Mouse (Mus musculus) gastrocnemius, adult 8-10 months (tissue): ENCODE results near the gene Ass1. TPM values are rescaled to one million over a fixed set of nuclear protein-coding genes. Genes with fewer than 3 reads are reported as not detected.

Experiments
- DNase-seq, 2 experiments: peaks; one replicate each; pipeline ENCODE4 v3.0.0; 2022; ENCODE audit warnings: low spot score in 2 of 2
- total RNA-seq, 4 experiments: library from RNA; stranded (reverse); gene quantifications; 2 replicates each; pipeline ENCODE4 v1.2.4; 2022

The Ass1 gene
- total RNA-seq, 4 experiments from 2014 or later = 2.4 to 4.4 (median 3.3) TPM

DNA sequence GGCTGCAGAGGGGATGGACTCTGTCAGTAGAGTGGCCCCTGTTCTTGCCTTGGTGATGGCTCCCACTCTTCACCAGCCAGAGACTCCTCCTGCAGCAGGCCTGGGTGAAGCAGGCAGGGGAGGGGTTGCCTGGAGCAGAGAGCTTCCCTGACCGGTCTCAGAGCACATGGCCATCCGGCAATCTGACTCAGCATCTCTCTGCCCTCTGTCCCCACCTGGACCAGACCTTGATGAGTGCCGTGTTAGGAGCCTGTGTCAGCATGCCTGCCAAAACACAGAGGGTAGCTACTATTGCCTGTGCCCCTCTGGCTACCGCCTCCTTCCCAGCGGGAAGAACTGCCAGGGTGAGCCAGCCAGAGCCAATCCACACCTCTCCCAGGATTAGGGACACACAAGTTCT is 11.5 kb upstream of the Ass1 start:
- DNase-seq = no peak

- no peak for DNase-seq
Observed at GRCm38 (mm10) chr2:31458989-31459936, 10.7 kb upstream of the Ass1 start.

- no peak for DNase-seq
Observed at GRCm38 (mm10) chr2:31460025-31460571, 9.9 kb upstream of the Ass1 start.

DNA sequence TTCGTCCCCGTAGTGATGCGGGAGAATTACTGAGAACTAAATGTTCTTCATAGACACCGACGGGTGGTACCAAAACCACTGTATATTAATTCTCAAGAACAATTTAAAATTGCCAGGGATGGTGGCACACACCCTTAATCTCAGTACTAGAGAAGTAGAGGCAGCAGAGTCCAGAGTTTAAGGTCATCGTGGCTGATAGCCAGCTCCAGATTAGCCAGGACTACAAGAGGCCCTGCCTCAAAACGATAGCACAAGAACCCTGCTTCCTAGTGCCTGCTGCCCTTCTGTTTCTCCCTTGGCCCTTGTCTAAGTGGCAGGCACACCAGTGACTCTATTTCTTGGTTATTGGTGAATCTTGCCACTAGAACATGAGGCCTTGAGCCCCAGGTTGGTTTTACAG is 9.1 kb upstream of the Ass1 start:
- no peak for DNase-seq

- DNase-seq = no peak
Observed at GRCm38 (mm10) chr2:31462051-31462450, 8.0 kb upstream of the Ass1 start.

- DNase-seq = no peak
Observed at GRCm38 (mm10) chr2:31463253-31463652, 6.8 kb upstream of the Ass1 start.

GRCm38 (mm10) chr2:31463696-31464528 is 6.1 kb upstream of the Ass1 start:
- DNase-seq = no peak

- no peak for DNase-seq
Observed at GRCm38 (mm10) chr2:31464529-31464910, 5.5 kb upstream of the Ass1 start.

DNA sequence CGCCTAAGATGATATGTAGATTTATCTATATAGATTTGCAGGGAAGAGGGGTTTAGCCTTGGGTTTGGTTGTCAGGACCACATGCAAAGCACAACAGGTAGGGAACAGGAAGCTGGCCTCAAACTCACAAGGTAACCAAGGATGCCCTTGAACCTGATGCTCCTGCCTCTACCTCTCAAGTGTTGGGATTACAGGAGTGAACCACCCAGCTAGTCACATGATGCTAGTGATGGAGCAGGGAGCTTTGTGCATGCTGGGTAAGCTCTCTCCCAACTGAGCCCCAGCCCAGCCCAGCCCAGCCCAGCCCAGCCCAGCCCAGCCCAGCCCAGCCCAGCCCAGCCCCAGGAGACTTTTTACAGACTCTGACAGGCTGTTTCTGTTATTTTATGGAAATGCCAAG is 2.5 kb upstream of the Ass1 start:
- no peak for DNase-seq

DNA sequence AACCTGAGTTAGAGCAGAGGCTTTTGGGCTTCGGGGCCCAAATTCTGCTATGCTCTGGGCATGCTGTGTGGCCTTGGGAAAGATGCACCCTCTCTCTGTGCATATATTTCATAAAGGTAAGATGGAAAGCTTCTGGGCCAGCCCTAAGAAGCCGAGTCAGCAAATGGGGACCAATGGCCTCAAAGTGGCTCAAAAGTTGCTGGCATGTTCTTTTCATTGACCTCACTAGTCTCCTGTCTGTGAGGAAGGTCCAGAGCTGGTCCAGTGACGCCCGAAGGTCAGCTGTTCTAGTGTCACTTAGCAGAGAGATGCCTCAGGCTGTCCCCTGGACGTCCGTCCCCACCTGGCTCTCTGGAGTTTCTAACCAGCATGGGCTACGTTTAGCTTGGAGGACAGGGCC is 1.1 kb upstream of the Ass1 start:
- DNase-seq = no peak

DNA sequence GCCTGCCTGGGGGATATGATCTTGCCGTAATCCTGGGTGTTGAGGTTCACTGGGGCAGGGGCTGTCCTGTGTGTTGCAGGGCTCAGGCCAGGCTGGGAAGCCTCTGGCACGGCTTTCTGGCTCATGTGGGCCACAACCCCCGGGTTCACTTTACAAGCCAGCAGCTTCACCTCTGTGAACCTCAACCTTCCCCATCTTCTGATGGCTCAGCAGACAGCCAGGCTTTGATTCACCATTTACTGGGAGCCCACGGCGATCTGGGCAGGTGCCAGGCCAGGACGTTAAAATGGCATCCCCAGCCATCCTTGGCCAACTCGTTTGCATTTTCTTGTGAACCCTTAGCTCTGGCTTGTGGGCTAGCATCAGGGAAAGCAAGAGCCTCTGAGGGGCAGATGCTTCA is 527 bp upstream of the Ass1 start:
- no peak for DNase-seq

DNA sequence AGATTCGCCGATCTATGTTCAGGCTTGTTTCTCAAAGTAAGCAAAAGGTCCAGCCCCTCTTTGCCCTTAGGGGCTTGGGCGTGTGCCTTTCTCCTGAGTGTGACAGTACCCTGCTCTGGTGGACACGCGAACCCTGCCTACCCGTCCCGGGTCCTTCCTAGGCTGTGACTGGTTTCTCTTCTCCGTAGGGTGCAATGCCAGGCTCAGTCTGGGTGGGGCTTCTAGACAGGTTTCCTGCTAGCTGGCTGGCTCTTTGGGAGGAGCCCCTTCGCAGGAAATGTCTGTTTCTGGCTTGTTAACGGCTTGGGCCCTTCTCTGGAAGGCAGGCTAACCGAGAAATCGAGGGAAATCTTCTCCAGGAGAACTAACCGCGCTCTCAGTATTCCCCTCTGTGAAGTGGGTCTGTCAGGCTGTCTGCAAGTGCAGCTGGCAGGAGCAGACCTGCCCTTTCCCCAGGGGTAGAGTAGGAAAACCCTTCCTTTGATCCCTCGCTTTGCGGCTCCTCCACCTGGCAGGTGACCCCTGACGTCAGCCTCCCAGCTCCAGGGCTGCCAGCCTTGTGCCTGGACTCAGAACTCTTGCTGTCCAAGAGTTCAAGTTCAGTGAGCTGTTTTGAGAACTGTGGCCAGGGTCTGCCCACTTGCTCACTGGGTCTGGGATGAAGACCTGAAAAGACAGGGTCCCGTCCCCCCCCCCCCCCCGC is 827 bp downstream of the Ass1 start:
- no peak for DNase-seq

DNA sequence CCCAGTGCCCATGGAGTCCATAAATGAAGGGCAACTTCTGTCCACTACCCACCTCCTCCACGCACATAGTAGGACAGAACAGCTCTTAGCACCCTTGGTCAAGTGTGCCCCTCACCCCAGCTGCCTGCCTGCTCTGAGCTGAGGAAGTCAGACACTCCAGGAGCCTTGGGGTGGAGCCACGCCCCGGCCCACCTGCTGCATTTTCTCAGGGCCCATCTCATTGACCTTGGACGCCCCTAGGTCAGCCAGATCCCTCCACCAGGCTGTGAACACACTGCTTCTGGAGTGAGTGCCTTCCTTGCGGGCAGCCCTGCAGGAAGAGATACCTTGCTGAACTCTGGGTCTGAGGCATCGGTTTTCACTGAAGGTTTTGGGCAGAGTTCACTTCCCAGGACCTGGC is 1.6 kb downstream of the Ass1 start:
- DNase-seq = no peak

DNA sequence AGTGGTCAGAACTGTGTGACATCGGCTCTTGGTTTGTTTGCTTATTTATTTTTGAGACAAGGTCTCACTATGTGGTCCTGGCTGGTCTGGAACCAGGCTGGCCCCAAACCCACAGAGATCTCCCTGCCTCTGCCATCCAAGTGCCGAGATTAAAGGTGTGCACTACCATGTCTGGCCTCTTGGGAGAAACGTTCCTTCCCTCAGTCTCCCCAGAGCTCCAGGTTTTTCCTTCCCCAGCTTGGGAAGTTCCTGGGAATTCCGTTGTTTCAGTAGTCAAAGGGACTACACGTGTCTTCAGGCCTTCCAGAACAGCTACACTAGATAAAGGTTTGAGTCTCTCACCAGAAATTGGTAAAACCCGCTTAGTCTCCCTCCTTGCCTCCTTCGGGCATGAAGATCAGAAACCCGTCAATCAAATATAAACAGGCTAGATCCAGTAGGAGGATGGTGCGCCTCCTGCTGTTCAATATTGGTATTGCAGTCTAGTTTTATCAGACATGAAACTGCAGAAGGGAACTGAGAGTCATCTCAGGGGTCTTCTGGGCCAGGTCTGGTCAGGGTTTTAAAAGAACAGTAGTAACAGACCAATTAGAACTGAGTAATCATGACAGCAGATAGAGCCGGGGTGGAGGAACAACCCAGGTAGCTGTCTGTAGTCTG is 2.5 kb downstream of the Ass1 start:
- no peak for DNase-seq

- DNase-seq = no peak
Observed at GRCm38 (mm10) chr2:31473941-31474340, 3.9 kb downstream of the Ass1 start.

DNA sequence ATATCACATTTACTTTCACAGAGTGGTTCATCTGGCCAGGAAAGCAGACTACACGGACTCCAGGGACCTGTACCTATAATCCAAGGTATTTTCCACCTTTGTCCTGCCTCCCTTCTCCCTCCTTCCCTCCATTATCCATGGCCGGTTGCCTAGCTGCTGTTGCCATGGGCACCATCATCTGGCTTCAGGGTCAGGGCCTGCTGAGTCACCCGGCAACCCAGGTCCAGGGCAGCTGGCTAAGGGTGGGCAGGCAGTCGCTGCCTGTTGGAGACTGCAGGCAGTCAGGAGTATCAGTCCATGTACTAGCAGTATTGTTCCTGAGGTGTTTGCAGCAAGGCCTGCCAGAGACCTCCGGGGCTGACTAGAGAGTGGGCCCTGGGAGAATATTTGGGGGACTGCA is 4.7 kb downstream of the Ass1 start:
- no peak for DNase-seq

DNA sequence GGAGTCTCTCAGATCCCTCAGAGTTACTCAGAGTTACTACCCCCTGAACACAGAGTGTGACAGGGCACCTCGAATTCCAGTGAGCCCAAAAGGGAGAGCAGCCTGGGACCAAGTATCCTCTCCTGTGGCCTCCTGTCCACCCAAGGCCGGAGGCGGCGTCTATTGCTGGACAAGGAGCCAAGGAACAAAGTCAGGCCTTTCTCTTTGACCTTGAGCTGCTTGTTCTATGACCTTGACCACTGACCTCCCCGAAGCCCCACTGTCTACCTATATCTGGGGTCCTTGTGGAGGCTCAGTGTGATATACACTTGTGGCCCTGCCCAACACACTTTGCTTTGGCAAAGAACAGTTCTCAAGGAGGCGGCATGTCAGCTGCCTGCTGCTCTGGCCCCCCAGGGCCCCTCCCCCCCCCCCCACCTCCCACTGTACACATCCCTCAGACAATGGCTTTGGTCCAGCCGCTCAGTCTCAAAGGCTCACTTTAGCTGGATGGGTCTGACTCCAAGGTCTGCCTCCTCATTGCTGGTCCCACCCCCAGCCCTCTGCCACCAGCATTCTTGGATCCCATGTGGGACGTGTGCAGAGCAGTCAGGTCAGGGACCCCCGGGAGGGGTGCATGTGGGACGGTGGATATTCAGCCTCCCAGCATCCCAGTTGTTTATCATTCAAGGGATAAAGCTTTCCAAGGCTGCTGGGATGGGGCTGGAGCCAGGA is 6.3 kb downstream of the Ass1 start:
- no peak for DNase-seq

DNA sequence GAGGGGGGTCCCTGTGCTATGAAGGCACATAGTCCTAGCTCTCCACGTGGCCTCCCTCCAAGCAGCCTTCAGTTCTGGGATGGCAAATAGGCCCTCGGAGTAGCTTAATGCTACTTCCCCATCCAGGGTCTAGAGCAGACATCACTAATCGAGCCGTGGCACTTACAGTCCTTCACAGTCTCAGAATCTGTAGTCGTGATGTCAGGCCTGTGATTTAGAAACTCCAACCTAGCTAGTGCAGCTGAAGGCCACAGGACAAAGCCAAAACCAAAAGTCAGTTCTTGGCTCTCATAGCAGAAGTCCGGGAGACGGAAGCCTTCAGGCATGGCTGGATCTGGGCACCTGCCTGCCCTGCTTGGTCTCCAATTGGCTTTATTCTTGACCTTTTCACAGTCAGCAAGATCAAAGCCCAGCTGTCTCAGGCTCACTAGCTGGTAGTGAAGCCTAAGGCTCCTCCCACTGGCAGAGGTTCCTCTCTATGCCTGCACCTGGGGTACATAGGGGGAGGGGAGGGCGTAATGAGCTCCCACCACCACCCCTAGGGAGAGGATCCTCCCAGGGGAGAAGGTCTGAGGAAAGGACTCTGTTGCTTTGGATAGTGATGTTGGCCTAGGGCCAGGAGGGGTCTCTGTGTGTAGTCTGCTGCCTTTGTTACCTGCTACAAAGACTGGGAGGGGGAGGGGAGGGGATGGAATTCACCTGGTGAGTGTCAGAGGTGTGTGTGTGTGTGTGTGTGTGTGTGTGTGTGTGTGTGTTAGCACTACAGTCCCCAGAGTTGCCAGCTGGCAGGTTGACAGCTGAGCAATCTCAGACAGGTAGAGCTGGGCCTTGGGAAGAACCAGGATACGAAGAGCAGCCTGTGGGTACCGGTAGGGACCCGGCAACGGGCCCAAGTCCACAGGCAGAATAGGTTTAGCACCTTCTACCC is 7.5 kb downstream of the Ass1 start:
- DNase-seq = no peak

DNA sequence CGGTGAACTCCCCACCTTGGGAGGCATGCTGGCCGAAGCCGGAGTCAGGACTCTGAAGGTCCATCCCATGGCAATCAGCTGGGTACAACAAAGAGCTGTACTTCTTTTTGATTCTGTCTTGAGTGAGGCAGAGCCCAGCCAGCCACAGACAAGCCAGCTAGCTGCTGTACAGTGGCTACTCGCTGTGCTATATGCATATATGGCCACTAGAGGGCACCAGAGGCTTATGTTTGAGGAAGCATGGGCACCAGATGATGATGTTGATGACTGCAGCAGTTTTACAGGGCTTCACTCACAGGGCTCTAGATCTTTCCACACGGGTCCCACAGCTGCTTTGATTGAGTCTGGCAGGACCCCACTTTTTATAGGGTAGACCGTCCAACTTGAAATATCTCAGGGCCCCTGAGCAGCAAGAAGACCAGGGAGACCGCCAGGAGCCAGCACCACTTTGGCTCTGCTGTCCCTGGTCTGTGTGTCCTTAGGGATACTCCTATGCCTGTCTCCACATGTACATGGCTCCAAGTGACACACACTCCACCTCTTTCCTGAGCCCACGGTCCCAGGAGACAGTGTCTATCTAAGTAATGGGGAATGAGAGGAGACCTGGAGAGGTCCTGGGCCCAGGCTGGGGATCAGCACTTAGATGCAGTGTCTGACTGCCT is 13.0 kb downstream of the Ass1 start:
- DNase-seq = peak; percentile 60 to 70
